Mouse (Mus musculus) heart, adult 2 months (tissue): ENCODE results near the gene Lrrc8a.

Experiments
- CTCF ChIP-seq: fragments of 200-600 bp; IDR thresholded peaks from 2 replicates; pipeline ENCODE4 v1.8.1; 2022; ENCODE audit warnings: antibody characterized with exemption, mild to moderate bottlenecking, moderate library complexity
- POLR2A ChIP-seq: fragments of 200-500 bp; IDR thresholded peaks from 2 replicates; pipeline ENCODE4 v1.6.1; 2011; ENCODE audit warnings: mild to moderate bottlenecking, low read depth, low read length, control low read depth; ENCODE audit not compliant: insufficient read depth

GRCm38 (mm10) chr2:30247681-30248080 is 10.2 kb downstream of the Lrrc8a start:
- TF ChIP-seq POLR2A (no peak), CTCF (no peak)
